Mouse (Mus musculus) lung, postnatal 4 days (tissue): ENCODE results near the gene Triap1.
A peak's percentile ranks its signal among the peaks of the same experiment; 100 is the strongest.
"Not testable (repeated sequence)": the region's sequence is repeated elsewhere in the genome, so short reads cannot be mapped to it uniquely, and the experiment has no call there.

Experiments used
- DNase-seq, 2 experiments: peaks; one replicate each; pipeline ENCODE4 v3.0.0; 2021

Gene Triap1

DNA sequence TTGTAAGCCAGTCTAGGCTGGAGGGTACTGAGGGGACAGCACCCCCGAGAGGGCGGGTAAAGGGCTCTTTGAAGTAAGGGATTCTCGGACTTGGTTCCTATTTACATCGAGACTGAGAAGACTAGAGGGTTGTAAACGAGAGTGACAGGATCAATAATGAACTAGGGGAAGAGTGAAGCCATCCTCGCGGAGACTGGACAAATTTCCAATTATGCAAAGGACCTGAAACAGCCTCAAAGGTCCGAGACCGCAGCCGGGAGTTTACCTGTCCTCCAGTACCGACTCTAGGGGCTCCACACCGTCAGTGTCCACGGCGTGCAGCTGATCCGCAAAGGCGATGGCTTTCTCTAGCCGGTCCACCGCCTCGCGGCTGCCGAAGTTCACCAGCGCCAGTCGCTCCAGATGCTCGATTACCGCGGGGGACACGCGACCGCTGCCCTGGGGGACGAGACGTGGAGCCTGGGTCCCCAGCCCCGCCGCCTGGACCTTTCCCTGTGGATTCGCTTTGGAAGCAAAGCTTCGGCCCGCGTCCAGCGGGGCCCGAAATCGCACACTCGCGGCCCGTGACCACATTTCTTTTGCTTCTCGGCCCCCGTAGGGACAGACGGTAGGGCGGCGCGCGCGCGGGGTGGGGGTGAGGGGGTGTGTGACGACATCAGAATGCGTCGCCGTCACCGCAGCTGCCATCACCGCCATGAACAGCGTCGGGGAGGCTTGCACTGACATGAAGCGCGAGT lies at the start of gene Triap1, which contains the start of gene Gatc:
Gene Triap1 (plus strand): TSS at position 649 of the 737 bp plus-strand sequence.
Gene Gatc (minus strand): TSS at position 602 of the 737 bp plus-strand sequence.
- peak; percentile 92 for DNase-seq

DNA sequence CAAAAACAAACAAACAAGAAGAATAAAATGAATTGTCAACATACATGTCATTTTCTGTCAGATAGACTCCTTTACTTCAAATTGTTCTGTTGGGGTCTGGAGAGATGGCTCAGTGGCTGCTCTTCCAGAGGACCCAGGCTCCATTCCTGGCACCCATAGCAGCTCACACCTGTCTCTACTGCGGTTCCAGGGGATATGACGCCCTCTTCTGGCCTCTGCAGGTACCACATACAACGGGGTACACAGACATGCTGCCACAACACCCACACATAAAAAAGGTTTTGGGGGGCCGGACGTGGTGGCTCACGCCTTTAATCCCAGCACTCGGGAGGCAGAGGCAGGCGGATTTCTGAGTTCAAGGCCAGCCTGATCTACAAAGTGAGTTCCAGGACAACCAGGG lies 46.9 kb upstream of the Triap1 start:
- DNase-seq = peak in 1 of 2 experiments; percentile 32

DNA sequence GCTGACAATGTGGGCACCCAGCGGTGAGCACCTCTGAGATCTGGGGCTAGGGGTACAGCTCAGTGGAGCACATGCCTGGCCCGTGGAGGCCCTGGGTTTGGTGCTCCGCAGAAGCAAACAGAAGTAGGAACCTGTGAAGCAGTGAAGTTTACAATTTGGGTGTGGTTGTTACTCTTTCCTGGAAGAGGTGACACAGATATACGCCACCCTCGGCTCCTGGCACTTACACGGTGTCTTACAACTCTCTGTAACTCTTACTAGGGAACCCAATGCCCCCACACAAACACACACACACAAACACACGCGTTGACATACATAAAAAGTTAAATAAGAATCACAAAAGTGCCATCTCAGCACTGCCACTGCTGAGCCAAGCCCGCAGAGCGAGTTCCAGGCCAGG lies 44.7 kb upstream of the Triap1 start:
- no peak for DNase-seq

DNA sequence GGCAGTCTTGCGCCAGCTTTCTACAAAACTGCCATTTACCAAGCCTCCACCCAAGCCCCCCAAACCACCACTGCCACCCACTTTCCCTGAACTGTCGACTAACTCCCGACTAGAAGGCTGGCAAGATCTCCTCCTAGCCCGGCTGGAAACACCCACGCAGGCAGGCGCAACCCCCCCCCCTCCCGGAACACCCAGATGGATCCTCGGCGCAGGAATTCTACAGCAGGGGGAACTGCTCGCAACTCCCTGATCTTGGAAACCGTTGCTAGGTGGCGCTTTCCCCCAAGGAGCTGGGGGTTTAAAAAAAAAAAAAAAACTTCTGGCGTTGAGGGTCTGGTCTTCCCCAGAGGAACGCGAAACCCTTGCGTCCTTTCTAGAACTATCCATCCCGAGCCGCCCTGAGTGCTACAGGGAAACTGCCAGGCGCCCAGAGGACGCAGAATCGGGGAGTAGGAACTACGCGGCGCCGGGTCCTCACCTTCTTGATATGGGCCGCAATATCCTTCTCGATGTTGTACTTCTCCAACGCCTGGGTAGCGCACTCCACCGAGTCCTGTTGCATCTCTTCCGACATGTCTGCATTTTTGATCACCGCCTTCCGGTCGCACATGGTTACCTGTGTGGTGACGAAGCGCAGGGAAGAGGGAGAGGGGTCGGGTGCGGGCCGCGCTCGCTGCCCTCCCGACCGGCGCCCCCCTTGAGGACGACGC lies 40.8 kb upstream of the Triap1 start:
- peak; percentile 77 for DNase-seq

DNA sequence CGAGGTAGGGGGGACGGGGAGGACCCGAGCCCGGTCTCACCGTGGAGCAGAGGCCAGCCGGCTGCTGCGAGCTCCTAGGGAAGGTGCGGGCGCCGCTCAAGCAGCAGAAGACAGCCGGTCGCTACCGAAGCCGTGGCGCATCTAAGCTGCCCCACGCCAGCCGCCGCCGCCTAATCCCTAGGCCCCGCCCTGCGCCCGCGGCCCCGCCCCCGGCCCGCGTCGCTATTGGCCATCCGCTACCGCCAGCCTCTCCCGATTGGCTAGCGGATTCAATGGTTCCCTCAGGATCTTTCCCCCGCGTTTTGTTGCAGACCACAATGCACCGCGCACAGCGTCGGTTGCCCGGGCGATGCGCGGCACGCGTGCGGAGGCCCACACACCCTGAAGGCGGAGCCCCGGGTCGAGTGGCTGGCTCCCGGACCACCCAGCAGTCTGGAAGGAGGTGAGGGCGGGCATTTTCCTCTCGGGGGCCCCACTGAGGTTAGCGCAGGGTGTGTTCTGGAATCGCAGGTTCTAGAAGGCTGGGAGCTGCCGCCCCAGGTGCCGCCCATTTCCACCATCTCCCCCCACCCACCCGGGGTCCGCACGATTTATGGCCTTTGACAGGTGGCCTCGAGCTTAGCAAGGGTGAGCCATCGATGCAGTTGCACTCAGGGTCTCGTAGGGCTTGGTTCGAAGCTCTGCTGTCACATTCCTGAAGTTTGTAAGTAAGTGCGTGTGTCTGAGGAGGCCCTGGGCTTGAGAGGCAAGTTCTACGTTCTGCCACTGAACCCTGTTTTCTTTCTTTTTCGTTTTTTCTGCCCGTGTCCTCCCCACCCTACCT lies 40.0 kb upstream of the Triap1 start, which contains the start of gene Dynll1:
Gene Dynll1 (minus strand): TSS at position 208 of the 823 bp plus-strand sequence.
- peak; percentile 99 to 100 for DNase-seq

DNA sequence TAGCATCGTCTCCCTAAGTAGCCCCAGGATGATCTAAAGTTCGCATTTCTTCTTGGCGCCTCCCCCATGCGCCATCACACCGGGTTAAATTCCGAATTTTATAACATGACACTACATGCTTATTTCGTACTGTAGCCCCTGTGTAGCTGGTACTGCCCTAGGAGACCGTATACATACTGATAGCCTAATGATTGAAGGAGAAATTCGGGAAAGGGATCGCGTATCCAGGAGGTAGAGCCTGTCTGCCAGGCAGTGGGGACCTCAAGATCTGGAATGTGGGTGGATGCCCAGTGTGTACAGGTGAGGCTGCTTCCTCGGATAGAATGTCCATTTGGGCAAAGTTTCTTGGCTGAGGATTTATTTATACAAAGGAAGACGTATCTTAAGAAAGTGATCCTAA lies 39.4 kb upstream of the Triap1 start:
- DNase-seq = no peak

DNA sequence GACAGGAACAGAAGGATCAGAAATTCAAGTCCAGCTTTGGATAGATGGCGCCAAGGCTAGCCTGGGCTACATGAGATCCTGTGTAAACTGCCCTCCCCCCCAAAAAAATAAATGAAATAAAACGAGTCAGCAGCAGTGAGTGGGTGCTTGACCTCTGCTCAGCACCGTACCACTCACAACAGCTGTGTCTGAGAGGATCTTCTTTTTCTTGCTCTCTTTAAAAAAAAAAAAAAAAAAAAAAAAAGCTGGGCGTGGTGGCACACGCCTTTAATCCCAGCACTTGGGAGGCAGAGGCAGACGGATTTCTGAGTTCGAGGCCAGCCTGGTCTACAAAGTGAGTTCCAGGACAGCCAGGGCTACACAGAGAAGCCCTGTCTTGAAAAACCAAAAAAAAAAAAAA lies 38.8 kb upstream of the Triap1 start:
- DNase-seq = not testable (repeated sequence)

DNA sequence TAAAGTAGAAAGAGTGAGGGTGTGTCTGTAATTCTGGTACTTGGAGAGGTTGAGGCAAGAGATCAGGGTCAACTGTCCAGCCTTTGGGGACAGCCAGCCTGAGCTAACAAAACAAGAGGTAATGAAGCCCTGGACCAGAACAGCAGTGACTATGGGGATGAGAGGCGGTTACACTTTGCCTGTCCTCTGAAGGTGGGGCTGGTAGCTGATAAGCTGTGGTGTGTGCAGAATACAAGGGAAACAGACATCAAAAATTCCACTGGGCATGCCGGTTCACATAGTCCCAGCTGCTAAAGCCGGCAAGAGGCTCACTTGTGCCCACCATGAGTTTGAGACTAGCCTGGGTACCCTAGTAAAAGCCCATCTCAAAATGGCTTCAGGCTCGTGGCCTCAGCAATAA lies 28.7 kb upstream of the Triap1 start:
- no peak for DNase-seq

DNA sequence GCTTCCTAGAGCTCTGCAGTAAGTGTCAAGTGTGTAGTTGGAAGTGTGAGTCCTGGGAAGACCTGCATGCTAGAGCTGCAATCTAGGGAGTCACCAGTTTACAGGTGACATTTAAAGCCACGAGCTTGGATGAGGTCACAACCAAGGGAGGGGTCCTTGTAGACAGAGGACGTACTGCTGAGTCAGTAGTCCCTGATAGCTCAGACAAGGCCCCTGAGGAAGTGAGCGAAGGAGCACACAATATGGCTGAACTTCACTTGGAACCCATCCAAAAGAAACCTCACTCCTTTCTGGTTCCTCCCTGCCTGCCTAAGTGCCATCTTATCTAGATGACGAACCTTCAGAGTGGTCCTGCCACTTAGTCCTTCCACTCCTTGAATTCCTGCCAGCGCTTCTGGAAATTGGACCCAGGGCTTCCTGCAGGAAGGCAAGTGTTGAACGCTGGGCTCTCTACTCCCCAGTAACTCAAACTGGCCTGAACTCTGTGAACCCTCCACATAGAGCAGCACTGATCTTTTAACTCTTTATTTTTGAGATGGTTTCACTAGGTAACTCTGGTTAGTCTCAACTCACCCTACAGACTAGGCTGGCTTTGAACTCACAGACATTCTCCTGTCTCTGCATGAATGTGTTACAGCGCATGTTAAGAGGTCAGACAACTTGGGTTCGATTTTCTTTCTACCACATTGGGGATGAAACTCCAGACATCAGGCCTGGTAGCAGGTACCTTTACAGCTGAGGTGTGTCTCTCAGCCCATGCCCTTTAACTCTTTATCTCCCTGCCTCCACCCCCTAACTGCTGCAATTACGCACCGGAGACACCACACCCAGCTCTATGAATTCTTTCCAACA lies 28.0 kb upstream of the Triap1 start:
- DNase-seq = no peak

DNA sequence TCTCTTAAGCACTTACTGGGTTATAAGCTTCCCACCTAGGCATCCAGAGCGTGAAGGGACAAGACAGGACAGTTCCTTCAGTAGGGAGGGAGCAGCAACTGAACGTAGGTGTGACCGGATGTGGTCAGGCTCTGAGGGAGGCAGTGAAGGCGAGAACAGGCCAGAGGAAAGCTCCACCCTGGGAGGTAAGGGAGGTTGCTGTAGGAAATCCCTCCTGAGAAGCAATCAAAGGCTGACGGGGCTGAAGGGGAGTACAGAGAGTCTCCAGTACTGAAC lies 27.4 kb upstream of the Triap1 start:
- DNase-seq = no peak

DNA sequence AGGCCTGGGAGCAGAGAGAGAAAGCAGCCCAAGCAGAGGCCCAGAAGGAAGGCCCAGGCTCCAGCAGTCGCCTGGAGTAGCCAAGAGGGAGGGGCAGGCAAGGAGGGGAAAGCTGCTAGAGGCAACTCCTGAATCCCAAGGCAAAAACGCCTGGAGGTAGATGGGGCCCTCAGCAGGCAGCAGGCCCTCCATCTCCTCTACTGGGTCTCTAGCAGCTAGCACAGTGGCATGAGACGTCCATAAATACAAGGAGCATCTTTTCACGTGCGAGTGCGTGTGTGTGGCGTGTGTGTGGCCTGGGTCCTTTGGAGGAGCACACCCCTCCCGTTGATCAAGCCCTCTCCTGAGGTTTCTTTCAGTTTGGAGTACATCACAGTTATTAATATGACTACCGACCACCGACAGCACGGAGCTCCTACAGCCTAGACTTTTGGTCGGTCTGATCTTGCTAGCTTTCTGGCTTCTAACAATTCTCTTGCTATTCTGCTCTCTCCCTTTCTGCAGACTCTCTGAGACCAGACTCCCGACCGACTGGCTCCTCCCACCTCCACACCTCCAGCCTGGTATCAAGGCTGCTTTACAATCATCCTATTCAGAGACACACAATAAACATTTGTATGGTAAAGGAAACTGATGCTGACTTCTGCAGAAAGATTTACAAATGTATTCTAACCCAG lies 23.9 kb upstream of the Triap1 start:
- no peak for DNase-seq

DNA sequence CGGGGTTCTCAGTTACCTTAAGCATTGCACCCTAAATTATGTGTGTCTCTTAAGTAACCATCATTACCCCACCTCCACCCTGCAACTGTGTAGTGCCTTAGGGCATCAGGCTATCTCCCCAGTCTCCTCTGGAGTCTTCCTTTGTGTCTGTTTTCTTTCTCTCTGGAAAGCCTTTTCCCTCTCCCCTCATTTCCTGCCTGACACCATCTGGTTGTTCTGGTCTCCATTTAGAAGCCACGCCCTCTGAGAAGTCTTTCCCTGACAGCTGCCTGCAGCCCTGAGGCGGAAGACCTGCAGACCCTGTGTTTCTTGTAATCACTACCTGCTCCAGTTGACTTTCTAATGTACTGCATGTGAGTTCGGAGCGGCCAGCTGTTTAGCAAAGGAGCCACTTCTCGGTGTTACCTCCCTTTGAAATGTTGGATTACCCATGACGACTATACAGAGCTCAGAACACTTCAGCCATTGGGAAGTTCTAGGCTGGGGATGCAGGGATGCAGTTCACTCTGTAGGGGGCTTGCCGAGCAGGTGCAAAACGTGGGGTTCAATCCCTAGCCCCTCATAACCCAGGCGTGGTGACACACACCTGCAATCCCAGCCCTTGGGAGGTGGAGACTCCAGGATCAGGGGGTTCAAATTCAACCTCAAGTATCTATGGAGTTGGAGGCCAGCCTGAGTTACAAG lies 23.2 kb upstream of the Triap1 start:
- peak in 1 of 2 experiments; percentile 23 for DNase-seq

DNA sequence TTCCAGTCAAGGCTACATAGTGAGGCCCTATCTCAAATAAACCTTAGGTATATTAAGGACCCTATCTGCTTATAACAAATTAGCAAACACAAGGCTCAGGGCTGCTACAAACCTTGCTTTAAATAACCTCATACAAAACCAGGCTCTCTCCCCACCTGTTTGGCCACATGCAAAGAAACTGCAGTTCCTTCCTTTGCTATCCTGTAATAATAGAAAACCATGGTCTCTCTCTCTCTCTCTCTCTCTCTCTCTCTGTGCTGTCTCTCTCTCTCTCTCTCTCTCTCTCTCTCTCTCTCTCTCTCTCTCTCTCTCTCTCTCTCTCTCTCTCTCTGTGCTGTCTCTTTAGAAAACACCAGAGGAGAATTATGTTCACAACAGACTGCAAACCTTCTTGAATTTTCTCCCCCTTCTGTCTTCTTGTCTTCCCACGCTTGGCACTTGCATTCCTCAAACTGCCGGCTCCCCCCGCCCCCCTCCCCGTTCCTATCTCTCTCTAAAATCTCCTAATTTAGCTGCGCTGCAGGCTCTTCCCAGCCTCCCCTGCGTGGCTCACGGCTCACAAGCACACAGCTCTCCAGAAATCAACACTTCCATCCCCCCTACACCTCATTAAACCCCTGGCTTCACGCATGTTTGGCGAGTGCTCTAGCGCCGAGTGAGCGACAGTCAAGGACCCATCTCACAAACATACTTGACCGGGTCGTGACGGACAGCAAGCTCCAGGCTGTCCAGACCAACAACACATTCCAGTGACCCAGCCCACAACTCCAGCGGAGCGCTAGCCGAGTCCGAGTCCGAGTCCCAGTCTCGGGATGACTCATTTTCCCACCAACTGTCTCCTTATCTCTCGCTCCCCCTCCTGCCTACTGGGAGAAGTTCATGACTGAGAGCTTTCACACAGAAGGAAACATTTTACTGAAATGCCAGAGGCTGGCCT lies 21.8 kb upstream of the Triap1 start:
- peak; percentile 87 to 95 for DNase-seq

DNA sequence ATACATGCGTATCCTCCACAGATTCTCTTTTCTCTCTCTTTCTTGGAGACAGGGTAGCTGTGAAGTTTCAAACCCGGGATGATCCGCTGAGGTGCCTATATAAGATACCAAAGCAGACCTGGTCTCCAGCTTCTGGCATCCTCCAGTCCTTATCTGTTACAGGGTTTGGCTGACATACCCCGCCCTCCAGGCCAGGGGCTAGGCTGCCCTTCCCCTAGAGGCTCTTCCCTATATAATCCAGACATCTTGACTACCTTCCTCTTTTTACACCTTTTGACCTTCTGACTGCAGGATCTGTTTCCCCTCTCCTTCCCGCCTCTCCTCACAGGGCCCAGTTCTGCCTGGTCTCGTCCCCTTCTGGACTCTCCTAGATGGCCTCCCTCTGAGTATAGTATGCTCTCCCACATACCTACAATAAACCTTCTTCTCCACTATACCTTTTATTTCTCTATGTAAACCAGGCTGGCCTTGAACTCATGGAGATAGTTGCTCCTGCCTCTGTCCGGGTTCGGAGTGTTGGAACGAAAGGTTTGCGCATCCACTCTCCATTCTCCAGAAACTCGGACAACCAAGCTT lies 14.7 kb upstream of the Triap1 start:
- no peak for DNase-seq

DNA sequence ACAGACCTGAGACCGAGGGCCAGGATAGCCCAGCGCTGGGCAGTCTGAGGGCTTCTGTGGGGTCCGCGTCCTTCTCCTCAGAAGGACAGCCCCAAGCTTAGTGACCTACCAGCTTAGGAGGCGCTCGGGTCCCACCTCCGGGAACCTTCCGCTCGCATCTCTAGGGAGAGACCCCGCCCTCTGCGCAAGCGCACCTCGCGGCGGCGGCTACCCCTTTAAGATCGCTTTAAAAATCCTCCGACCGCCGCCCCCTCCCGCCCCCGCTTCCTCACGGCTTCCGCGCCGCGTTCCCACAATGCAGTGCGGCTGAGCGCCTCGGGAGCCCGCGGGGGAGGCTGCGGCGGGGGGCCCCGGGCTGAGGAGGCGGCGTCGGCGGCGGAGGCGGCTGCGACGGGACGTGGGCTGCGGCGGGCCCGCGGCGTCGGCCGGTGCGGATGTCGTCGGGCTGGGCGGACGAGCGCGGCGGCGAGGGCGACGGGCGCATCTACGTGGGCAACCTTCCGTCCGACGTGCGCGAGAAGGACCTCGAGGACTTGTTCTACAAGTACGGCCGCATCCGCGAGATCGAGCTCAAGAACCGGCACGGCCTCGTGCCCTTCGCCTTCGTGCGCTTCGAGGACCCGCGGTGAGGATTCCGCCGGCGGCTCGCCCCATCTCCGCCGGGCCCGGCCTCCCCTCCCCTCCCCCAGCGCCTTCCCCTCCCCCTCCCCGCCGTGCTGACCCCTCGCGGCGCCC lies 14.0 kb upstream of the Triap1 start, which contains the start of gene Srsf9:
Gene Srsf9 (plus strand): TSS at position 303 of the 735 bp plus-strand sequence.
- peak; percentile 97 for DNase-seq

DNA sequence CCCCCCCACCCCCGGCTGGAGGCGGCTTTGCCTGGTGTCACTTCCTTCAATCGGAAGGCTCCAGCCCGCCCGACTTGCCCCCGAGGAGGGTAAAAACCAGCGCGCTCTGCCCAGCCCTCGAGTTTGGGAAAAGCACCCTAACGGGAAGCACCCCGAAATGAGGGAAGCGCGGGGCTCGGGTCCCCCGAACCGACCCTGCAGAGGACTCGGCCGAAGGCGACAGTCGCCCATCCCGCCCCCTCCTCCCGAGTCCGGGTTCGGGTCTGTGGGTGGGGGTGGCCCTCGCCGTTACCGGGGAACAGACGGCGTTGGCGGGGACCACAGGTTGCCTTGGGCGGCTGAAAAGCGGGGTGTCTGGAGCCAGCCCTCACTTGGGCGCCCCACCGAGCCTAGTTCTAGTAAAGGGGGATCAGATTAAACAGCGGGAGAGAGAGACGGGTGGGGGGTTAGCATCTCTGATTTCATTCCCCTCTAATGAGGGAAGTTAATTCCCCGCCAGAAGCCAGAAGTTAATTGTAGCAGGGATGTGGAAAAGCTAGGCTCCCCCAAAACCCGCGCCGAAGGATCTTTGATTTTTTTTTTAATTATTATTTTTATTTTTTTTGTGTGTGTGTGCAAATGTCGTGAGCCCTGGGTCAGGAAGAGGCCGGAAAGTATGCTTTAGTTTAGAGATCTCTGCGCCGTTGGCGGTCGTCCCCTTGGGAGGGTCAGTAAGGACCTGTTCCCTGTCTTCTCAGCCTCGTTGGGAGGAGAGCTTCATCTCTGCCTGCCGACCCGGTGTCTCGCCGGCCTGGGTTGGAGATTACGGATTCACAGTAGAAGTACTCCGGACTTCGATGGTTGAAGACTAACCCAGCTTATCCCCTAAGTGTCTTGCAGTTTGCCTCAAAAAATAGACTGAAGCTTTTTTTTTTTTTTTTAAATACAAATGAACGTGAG lies 13.1 kb upstream of the Triap1 start:
- DNase-seq = peak; percentile 47 to 52

DNA sequence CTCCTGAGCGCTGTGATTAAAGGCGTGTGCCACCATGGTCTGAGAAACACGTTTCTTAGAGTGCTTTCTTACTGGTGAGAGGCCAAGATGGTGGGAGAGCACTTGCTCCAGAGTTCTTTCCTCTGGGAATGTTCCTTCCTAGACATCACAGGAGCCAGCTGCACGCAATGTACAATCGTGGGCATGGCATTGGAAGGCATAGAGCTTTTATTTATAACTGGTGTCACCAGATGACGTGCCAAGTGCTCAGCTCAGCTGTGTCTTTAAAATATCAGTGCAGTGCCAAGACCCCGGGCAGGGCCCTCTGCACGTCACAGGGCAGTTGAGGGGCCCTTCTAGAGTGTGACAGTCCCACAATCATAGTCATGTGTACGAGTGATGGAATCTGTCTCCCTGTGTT lies 10.1 kb upstream of the Triap1 start:
- DNase-seq = no peak

DNA sequence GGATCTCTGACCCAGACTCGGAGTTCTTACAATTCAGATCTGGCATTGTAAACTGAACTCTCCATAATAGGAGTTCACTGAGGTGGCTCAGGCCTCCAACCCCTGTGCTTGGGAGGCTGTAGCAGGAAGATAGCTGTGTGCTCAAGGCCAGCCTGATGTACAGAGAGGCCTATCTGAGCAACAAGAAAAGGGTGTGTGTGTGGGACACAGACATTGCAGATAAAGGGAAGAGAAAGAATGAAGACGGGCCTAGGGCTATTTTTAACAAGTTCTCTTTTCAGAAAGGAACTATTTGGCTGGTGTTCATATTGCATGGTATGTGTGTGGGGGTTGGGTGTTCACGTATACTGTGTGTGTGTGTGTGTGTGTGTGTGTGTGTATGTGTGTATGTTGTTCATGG lies 7.4 kb upstream of the Triap1 start:
- DNase-seq = no peak
